Mouse (Mus musculus) G1E-ER4 (cell line): ENCODE data around the gene Rasgef1b. TPM values are rescaled to one million over a fixed set of nuclear protein-coding genes. Genes with fewer than 3 reads are reported as not detected.

Source experiments
- GATA1 ChIP-seq: IDR thresholded peaks from one replicate; pipeline ENCODE4 v1.8.0; 2012; ENCODE audit warnings: low read length, inconsistent platforms
- polyA plus RNA-seq: library from polyadenylated mRNA; stranded (reverse); fragments of >175 nt; gene quantifications from 2 replicates; pipeline ENCODE4 v1.2.3, GENCODE M21; 2012

Gene Rasgef1b
- polyA plus RNA-seq, 1 experiment: not detected

DNA sequence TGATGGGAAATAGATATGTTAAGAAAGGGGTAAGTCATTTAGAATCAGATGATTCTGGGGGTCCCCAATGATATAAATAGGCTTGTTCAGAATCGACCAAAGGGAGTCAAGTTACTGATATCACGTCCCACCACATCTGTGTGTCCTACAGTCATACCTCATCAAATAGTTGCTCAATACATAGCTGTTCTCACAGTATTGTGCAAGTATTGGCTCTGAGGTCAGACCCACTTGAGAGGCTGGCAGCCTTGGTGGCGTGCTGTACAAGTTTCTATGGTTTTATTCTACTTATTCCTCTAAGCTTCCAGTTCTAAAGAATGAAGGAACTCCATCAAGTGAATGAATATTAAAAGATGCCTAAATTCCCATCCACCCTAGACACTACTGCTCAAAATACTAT lies 445.2 kb downstream of the Rasgef1b start:
- no peak for TF ChIP-seq GATA1

GRCm38 (mm10) chr5:99280536-99280935 lies 448.3 kb downstream of the Rasgef1b start:
- no peak for TF ChIP-seq GATA1

GRCm38 (mm10) chr5:99279016-99279757 lies 449.7 kb downstream of the Rasgef1b start:
- no peak for TF ChIP-seq GATA1

GRCm38 (mm10) chr5:99278364-99278763 lies 450.5 kb downstream of the Rasgef1b start:
- no peak for TF ChIP-seq GATA1

GRCm38 (mm10) chr5:99277536-99277935 lies 451.3 kb downstream of the Rasgef1b start:
- no peak for TF ChIP-seq GATA1

DNA sequence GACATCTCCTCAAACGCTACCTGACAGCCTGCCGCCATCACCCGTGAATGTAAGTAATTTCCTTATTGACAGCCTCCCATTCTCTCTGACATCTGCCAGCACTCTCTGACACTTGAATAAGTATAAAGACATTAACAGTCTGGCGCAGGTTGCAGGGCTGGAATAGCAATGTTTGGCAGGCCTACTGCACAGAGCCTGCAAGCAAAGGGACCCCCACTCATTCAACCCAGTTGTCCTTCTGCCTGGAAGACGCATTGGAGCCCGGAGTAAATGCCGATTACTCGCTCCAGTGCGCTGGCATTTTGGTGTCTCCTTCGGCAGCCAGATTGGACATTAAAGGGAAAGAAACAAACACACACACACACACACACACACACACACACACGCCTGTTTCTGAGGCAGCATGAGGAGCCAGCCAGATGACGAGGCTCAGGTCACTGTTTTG lies 454.7 kb downstream of the Rasgef1b start:
- TF ChIP-seq GATA1: no peak

DNA sequence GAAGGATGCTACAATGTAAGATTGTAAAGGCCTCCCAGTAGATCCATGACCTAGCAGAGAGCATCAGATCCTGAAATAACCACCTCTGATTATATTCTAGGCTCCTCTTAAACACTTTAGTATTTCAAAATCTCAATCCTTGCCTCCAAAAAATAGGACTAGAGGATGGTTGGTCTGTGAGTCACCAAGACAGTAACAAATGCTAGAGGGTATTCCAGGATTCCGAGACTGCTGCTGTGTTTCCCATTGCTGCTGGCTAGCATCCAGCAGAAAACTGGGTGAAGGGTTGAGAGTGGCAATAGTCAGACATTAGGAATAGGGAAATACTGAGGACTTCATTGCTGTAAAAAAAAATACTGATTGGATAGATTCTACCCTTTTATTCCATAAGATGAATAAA lies 457.3 kb downstream of the Rasgef1b start:
- TF ChIP-seq GATA1: no peak

DNA sequence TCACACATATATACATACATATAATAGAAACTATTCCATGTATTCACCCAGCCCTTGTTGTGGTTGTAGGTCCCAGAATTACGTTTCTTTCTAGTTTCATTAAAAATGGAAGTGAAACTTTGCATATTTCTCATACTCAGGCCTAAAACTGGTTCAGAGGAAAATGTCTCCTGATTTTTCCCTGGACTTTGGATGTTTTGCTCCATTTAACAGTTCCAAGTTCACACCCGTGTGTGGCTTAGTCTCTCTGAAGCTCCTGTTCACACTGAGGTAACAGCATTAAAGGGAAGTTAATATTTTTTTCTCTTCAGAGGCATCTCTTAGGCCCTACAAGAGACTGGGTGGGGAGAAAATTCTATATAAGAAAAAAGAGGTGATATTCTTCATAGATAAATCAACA lies 459.7 kb downstream of the Rasgef1b start:
- TF ChIP-seq GATA1: no peak

GRCm38 (mm10) chr5:99267338-99267737 lies 461.5 kb downstream of the Rasgef1b start:
- TF ChIP-seq GATA1: no peak

GRCm38 (mm10) chr5:99266301-99266700 lies 462.6 kb downstream of the Rasgef1b start:
- no peak for TF ChIP-seq GATA1

DNA sequence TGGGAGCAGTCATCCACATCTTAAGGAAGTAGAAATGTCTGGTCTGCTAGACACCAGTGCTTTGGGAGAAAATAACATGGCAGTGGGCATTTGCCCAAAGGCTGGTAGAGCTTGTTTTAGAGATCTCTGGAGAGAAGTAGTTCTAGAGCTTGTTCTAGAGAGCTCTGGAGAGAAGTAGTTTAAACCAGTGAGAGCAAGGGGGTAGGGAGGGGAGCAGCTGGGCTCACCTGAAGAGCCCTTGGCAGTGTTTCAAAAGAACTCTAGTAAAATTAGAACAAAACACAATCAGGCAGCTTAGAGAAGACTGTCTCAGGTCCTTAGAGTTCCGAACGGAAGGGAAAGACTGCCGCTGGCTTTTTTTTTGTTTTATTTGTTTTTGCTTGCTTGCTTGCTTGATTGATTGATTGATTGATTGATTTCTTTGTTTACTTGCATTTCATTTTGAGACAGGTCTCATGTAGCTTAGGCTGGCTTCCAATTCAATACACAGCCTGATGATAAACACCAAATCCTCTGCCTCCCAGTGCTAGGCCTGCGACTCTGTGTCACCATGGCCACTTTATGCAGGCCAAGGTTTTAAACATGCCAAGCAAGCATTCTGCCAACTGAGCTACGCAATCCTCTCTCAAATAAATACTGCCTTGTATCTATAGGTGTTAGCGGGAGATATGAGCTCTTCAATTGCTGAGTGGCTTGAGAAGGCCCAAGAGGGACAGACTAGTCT lies 466.5 kb downstream of the Rasgef1b start:
- no peak for TF ChIP-seq GATA1

DNA sequence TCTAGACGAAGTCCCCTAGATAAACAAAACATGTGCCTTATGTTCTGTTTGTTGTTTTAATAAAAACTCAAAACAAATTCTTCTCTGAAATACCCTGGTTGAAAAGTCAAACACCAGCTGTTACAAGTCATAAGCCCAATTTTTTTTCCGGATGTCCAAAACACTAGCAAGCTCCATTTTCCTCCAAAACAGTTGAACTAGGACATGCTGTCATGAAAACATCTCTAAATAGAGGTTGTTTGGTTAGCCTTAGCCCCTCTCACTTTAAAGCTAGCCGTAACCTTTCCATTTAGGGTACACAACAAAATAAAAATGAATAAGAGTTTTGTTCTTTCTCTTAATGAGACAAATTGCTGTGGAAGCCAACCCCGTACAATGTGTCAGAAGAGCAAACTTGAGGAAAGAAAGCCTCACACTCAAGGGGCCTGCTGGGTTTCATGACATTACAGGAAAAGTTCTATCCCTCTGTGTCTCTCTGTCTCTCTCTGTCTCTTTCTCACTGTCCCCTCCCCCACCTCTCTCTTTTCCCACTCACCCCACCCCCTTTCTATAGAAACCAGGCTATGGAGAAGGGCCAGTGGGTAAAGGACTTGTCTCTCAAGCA lies 467.6 kb downstream of the Rasgef1b start:
- TF ChIP-seq GATA1: no peak

DNA sequence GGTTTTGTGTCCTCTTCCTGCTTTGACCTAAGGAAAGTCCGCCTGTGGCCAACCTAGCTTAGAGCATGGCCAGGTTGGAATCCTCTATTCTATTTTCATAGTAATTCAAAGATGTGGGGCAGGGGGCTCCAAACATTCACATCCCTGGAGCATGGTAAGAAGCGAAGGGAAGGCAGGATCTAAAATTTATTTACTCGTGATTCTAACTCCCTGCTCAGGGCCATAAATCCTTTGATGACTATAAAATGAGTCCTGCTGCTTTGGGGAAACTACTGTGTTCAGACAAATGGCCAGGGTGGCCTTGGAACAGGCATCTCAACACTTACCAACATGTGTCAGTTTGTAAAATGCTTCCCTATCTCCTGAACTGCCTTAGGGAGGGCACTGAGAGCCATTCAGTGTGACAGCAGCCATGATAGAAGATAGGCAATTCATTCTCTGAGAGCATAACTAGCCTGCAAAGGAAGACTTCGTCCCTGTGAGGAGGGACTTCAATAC lies 470.8 kb downstream of the Rasgef1b start:
- no peak for TF ChIP-seq GATA1

GRCm38 (mm10) chr5:99252203-99253135 lies 476.4 kb downstream of the Rasgef1b start:
- no peak for TF ChIP-seq GATA1
